Mouse (Mus musculus) spleen, adult 2 months (tissue): ENCODE results near the gene Agmat. TPM values are rescaled to one million over a fixed set of nuclear protein-coding genes. Genes with fewer than 3 reads are reported as not detected.

Experiments
- DNase-seq, 2 experiments: peaks; one replicate each; pipeline versions ENCODE4 v3.0.0 to v3.0.0-alpha.2; 2012 to 2021; ENCODE audit warnings: low spot score in 2 of 2, low read depth in 1 of 2
- H3K27ac ChIP-seq: fragments of 200-500 bp; 2 replicates; pipeline ENCODE4 v1.5.1; 2012; ENCODE audit warnings: low read length, inconsistent platforms; ENCODE audit not compliant: insufficient read depth
- H3K27me3 ChIP-seq: fragments of 200-500 bp; 2 replicates; pipeline ENCODE4 v1.6.1; 2012; ENCODE audit warnings: mild to moderate bottlenecking, moderate library complexity, low read length, inconsistent platforms; ENCODE audit not compliant: control insufficient read depth, insufficient read depth
- H3K36me3 ChIP-seq: fragments of 200-500 bp; 2 replicates; pipeline ENCODE4 v1.6.1; 2012; ENCODE audit warnings: mild to moderate bottlenecking, low read length, inconsistent platforms; ENCODE audit not compliant: control insufficient read depth, insufficient read depth
- H3K4me1 ChIP-seq: fragments of 200-500 bp; 2 replicates; pipeline ENCODE4 v1.6.1; 2011; ENCODE audit warnings: inconsistent platforms; ENCODE audit not compliant: control insufficient read depth, insufficient read depth, insufficient read length
- H3K4me3 ChIP-seq: fragments of 200-500 bp; 2 replicates; pipeline ENCODE4 v1.5.1; 2011; ENCODE audit warnings: mild to moderate bottlenecking, inconsistent platforms; ENCODE audit not compliant: insufficient read depth, insufficient read length; ENCODE audit errors: extremely low read depth
- CTCF ChIP-seq: fragments of 200-500 bp; IDR thresholded peaks from 2 replicates; pipeline ENCODE4 v1.5.1; 2011; ENCODE audit warnings: mild to moderate bottlenecking, inconsistent platforms; ENCODE audit not compliant: insufficient read depth, insufficient read length, insufficient replicate concordance; ENCODE audit errors: extremely low read depth
- POLR2A ChIP-seq: fragments of 200-500 bp; IDR thresholded peaks from 2 replicates; pipeline ENCODE4 v1.6.1; 2011; ENCODE audit warnings: low read depth, low read length, inconsistent platforms
- WGBS: fragments of 180-500 bp; shearing (Covaris S2); methylation state at CpG from one replicate; pipeline ENCODE4 v1.1.7; 2018; 5-methylcytosine and 5-hydroxymethylcytosine counted together
- polyA plus RNA-seq: library from polyadenylated mRNA; depleted of rRNA; stranded (reverse); fragments of >200 nt; gene quantifications from 2 replicates; pipeline ENCODE4 v1.2.3, GENCODE M21; 2012

Gene Agmat
- polyA plus RNA-seq, 1 experiment = 0.18 TPM

DNA sequence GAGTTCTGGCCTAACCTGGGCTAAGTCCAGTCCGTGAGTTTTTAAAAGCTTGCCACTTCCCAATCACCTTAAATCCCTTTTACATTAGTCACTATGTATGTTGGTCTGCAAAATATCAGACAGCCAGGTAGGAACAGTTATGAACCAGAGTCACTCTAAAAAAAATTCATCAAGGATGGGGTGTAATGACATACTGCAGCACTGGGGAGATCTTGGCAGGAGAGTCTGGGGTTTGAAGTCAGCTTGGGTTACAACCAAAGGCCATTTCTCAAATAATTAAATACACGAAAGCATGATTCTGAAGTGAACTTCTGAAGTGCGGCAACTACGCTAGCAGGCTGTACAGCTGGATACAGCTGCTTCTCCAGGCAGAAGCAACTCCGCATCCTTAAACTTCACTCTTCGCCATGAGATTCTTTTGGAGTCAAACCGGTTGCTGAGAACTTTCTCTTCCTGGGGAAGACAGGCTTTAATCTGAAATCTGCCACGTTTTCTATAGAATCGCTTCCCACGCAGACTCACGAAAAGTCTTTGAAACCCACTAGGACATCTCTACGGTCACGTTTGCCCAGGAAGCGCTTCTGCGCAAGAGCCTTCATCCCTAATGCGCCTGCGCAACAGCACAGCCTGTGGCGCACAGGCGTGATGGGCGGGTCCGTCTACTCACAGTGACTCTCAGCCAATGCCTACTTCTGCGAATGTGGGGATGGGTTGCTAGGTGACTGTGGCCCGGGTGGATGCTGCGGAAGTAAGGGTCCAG is 11.8 kb upstream of the Agmat start:
- H3K4me1 ChIP-seq = no peaks in the 10 kb centered on the region
- H3K27me3 ChIP-seq = no peaks in the 10 kb centered on the region
- no peaks in the 10 kb centered on the region for H3K36me3 ChIP-seq
- H3K4me3 ChIP-seq = peak overlapping the region; percentile 45
- H3K27ac ChIP-seq = no peak overlapping the region
- TF ChIP-seq CTCF (no peak), POLR2A (peak; percentile 42; the same call in 1 of the 2 replicates)
- DNase-seq = peak; percentile 84 to 89
- 10% methylated on average over 24 of the region's 24 CpGs for WGBS

DNA sequence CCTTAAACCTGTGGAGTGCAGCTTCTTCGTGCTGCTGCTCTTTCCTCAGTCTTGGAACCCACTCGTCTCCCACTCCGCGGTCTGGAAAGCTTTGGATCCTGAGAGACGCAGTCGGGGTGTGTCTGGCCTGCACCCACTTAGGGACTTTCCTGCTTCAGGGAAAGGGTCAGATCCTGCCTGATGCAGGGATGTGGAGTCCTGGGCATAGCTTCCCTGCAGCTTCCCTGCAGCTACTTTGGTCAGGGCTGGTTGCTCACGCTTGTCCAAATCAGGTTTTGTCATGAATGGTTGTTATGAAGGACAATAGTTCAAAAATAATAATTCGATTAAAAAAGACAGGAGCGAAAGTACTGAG is 11.3 kb upstream of the Agmat start:
- peak overlapping the region; percentile 39; the same call in 1 of the 2 replicates for H3K4me3 ChIP-seq
- H3K27me3 ChIP-seq = no peaks in the 10 kb centered on the region
- TF ChIP-seq POLR2A (no peak), CTCF (no peak)
- no peak for DNase-seq
- 39% methylated on average over 9 of the region's 9 CpGs for WGBS
- H3K27ac ChIP-seq = no peak overlapping the region
- H3K36me3 ChIP-seq = no peaks in the 10 kb centered on the region
- H3K4me1 ChIP-seq = no peaks in the 10 kb centered on the region

- Histone ChIP-seq H3K4me1 (no peaks in the 10 kb centered on the region), H3K4me3 (no peak overlapping the region), H3K27me3 (no peaks in the 10 kb centered on the region), H3K27ac (no peak overlapping the region), H3K36me3 (no peaks in the 10 kb centered on the region)
- WGBS = 68% methylated on average over 4 of the region's 4 CpGs
- no peak for TF ChIP-seq CTCF
- TF ChIP-seq POLR2A = no peak
- no peak for DNase-seq
Observed at GRCm38 (mm10) chr4:141736856-141737255, 9.6 kb upstream of the Agmat start.

DNA sequence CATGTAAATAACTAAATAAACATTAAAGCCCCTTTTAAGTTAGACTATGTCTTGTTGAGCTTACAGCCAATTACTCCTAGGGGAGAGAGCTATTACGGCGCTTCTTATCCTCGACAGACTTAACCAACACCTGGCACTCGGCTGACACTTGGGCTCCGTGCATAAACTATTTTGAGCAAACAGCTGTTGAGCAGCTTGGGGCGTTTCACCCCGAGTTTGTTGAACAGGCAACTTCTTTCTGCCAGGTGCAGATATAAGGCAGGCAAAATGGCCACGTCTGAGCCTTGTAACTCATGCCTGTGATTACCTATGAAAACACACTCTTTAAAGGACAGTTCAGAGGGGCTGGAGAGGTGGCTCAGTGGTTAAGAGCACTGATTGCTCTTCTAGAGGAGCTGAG is 8.5 kb upstream of the Agmat start:
- no peak for DNase-seq
- no peak for TF ChIP-seq POLR2A
- Histone ChIP-seq H3K4me3 (no peak overlapping the region), H3K4me1 (no peaks in the 10 kb centered on the region), H3K36me3 (no peaks in the 10 kb centered on the region), H3K27ac (no peak overlapping the region), H3K27me3 (no peaks in the 10 kb centered on the region)
- WGBS = 47% methylated on average over 8 of the region's 8 CpGs

DNA sequence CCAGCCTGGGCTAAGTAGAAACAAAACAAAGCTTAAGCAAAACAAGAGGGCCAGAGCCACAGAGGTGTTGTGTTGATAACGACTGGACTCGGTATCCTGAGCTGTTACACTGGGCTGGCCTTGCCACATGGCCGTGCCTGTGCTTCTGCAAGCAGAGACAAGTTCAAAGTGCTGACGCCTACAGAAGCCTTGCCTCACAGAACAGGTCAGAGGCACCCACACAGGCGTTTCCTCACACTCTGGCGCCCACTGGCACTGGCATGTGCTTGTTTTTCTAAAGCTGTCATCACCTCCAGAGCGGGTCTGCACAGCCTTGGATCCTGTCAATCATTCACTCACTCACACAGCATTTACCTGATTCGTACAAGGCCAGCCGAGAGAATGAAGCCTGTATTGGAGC is 4.6 kb upstream of the Agmat start:
- 0 out of 2 replicates have a peak, but pooled peaks cover 2% of the 10 kb centered on the region for H3K27me3 ChIP-seq
- H3K4me1 ChIP-seq = no peaks in the 10 kb centered on the region
- H3K27ac ChIP-seq = no peak overlapping the region
- H3K4me3 ChIP-seq = no peak overlapping the region
- TF ChIP-seq POLR2A (no peak), CTCF (no peak)
- no peaks in the 10 kb centered on the region for H3K36me3 ChIP-seq
- DNase-seq = no peak
- 68% methylated on average over 9 of the region's 9 CpGs for WGBS

DNA sequence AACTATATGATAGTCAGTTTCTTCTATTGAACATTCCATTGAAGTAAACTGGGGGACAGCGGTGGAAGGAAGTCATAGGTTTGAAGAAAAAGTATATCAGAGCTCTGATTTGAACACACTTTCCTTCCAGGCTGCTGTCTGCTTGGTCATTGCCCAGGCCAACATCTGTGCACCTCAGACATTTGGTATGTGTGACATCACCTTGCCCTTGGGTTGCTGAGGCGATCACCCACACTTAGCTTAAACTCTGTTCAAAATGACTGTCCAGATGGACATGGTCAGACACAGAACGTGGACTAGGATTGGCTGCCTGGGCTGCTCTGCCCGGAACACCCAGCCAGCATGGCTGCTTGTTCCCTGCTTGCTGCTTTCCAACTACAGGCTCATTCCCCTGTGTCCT is 4.1 kb upstream of the Agmat start:
- H3K27ac ChIP-seq = no peak overlapping the region

DNA sequence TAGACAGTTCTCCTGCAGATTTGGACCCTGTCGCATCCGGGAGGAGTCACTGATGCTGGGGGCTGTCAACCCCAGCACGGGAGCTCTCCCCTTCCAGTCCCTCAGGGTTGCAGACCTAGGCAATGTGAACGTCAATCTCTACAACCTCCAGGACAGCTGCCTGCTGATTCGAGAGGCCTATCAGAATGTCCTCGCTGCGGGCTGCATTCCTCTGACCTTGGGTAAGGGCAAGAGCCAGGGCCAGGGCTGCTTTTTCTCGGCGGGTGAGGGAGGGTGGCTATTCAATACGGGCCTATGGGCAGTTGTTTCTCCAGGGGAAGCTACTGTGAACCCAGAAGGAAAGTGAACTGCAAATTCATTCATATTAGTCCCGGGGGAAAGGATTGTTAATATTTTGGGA is 3.1 kb downstream of the Agmat start:
- WGBS = 77% methylated on average over 11 of the region's 11 CpGs
- 0 out of 2 replicates have a peak, but pooled peaks cover 2% of the 10 kb centered on the region for H3K27me3 ChIP-seq
- DNase-seq = no peak
- H3K4me1 ChIP-seq = no peaks in the 10 kb centered on the region
- no peak for TF ChIP-seq CTCF
- no peak for TF ChIP-seq POLR2A
- no peak overlapping the region for H3K27ac ChIP-seq
- no peak overlapping the region for H3K4me3 ChIP-seq
- H3K36me3 ChIP-seq = no peaks in the 10 kb centered on the region

More for the DNA sequence above, 4.1 kb upstream of the Agmat start:
- TF ChIP-seq POLR2A (no peak), CTCF (no peak)
- WGBS = 93% methylated on average over 4 of the region's 4 CpGs
- H3K27me3 ChIP-seq = 0 out of 2 replicates have a peak, but pooled peaks cover 2% of the 10 kb centered on the region
- H3K4me3 ChIP-seq = no peak overlapping the region
- no peaks in the 10 kb centered on the region for H3K4me1 ChIP-seq
- DNase-seq = no peak
- no peaks in the 10 kb centered on the region for H3K36me3 ChIP-seq
